Mouse (Mus musculus): Measurements from ENCODE around the gene Dmrta1. TPM values are rescaled to one million over a fixed set of nuclear protein-coding genes. Genes with fewer than 3 reads are reported as not detected.

Dmrta1 gene
- total RNA-seq (2021): under 1 TPM; 0.18 to 0.20 TPM
- long read RNA-seq, experiment 1: 0 reads
- long read RNA-seq, experiment 2: 0 reads

DNA sequence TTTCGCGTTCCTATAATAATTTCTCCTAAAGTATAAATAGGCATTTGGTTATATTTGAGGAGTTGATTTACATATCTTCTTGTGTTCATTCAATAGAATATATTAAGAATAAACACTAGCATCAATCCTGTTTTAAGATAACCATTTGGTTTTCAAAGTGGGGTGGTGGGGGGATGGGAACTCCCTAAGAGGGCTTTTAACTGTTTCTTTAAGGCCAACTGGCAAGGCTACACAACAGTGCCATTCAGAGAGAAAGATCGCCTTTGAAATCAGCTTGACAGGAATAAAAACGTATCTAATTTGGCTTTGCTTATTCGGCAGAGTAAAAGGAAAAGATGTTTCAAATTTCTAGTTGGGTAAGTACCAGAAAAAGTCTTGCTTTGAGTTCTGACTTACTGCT lies at the start of gene Dmrta1:
Dmrta1 (plus strand) TSS at position 242 of the 400 bp plus-strand sequence.
- TF ChIP-seq CTCF (conservative IDR thresholded peaks at IDR 0.05): no peak
- Histone ChIP-seq H3K27ac (no peak within 1 kb of the TSS), H3K4me3 (no peak within 1 kb of the TSS)
- DNase-seq (ENCODE audit: low spot score in 2 of 2): no peak

DNA sequence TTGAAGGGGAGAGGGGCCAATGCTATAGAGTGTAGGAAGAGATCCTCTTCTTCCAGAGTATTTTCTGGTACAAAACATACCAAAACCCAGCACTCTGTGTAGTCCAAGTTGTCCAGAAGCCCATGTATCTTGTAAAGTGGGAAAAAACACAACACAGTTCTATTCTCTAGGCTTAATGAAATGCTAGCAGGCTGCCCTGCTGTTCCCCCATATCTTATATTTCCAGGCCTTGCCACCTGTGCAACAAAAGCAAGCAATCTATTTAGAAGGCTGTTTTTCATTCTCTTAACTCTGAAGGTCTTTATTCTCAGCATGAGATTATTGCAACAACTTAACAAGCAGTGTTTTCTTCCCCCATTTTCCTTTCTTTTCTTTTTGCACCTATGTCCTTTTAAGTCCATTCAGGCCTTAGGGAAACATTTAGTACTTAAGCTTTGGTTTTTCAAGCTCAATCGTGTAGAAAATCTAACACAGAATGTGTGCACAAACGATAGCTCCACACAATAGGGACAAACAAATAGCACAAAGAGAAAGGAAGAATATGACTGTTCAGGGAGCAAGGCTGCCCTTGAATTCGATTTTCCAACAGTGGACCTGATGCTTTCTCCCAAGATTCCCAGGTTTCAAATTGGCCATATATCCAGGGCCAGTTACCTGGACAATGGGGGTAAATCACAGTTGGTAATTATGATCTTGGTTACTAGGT lies 48.7 kb upstream of the Dmrta1 start:
- no peak overlapping the region for H3K4me3 ChIP-seq
- H3K27ac ChIP-seq: no peak overlapping the region
- TF ChIP-seq CTCF (conservative IDR thresholded peaks at IDR 0.05): no peak
- no peak for DNase-seq (ENCODE audit: low spot score in 2 of 2)

DNA sequence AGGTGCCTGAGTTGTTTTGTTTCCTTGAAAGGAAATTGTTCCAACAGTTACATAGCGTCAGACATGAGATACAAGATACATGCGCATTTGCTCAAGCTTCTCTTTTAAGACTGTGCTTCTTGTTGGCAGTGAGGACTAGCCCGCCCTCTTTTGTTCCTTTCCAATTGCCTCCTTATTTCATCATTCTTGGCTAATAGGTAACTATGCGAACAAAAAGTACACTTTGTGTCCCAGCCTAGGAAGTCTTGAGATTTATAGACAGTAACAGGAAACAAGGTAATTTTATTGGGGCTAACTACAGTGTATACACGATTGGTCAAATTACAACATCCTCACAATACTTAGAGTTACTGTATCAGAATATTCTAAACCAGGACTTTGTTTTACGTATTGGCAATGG lies 47.7 kb upstream of the Dmrta1 start:
- TF ChIP-seq CTCF (conservative IDR thresholded peaks at IDR 0.05): no peak
- Histone ChIP-seq H3K27ac (no peak overlapping the region), H3K4me3 (no peak overlapping the region)
- no peak for DNase-seq (ENCODE audit: low spot score in 2 of 2)

DNA sequence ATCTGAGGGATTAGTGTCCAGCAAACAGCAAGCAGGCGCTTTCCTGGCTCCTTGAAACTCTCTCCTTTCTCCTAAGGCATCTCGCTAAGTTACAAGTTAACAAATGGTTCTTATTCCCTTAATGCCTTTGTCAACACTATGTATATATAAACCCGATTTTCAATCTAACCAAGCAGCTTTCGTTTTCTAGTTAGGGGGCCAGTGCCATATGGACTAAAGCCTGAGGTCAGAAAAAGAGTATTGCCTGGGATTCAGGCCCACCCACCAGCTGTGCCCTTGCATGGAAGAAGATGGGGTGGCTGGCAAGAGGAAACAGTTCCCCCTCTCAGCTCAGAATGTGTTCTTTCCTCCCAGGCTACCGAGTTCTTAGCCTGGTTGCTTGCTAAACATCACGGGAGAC lies 40.6 kb upstream of the Dmrta1 start:
- Histone ChIP-seq H3K27ac (no peak overlapping the region), H3K4me3 (no peak overlapping the region)
- TF ChIP-seq CTCF (conservative IDR thresholded peaks at IDR 0.05): no peak
- DNase-seq (ENCODE audit: low spot score in 2 of 2): no peak

DNA sequence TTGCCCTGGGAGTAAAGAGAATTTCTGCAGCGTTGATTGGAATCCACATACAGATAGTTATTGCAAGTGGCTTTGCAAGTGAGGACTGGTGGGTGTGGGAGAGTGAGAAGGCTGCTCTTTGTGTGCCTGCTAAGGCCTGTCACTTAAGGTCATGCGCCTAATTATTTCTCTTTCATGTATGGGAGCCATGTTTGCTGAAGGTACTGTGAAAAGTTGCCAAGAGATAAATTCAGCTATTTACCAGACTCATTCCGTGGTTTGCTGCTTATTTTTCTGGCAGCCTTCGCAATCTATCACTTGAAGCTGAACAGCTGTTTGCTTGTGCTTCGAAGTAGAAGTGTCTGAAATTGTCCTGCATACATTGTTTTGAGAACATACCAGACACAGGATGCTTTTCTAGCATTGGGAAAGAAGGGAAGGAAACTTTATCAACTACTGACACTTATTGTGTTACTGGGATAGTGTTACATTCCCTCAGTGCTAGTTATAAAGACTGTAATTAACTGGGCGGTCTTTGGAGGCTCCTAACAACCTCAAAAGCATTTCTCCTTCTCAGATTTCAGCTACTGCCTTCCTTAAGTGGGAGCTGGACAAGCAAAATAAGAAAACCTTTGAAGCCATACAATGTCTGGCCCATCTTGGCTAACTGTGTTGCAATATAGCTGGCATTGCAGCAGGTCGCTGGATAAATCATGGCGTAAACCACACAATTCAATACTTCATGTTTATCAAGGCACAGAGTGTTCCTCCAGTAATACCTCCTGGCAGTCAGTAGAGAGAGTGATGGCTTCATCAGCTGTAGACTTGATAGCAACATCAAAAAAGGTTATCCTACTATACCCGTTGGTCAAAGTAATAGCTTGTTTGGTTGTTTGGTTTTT lies 34.8 kb upstream of the Dmrta1 start:
- Histone ChIP-seq H3K4me3 (no peak overlapping the region), H3K27ac (no peak overlapping the region)
- TF ChIP-seq CTCF (conservative IDR thresholded peaks at IDR 0.05): no peak
- DNase-seq (ENCODE audit: low spot score in 2 of 2): no peak

DNA sequence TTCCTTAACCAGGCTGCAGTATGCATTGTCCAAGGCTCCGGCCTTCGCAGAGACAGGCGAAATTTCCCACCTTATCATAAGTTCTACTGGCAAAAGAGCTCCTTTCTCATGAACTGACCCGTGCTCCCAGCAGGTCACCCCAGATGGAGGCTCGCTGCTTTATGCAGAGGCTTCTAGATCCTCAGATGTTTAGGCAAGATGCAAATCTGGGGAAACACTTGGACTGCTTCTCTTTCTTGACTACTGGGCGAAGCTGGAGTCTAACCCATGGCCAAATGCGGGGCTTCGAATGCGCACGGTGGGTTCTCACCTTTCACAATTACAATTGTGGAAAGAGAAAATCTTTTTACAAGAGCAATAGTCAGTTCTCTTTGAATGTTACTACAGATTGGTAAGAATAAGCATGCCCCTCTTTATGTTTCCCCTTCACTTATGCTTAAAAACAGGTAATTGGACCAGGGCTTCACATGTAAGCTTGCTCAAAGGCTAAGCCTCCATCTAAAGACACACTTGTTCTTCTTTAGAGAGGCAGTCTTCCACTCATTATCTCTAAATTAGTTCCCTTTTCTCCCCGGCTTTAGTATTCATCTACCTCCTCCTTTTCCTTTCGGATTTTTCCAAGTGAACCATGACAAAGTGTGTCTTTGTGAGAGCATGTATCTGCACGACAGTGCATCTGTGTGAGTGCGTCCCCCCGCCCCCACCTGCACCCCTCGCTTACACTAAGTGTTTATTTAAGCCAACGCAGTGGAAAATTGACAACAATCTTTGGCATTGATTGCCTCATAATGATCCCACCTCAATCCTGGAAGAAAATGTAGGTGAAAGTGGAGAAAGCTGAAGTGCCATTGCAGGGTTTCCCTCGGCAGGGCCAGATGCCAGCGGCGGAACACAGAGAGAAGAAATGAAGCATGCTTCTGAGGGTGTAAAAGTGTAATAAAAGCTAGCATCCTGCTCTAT lies 28.6 kb upstream of the Dmrta1 start:
- TF ChIP-seq CTCF (conservative IDR thresholded peaks at IDR 0.05): no peak
- Histone ChIP-seq H3K4me3 (peak overlapping the region; percentile 8; the same call in 1 of the 2 replicates), H3K27ac (no peak overlapping the region)
- no peak for DNase-seq (ENCODE audit: low spot score in 2 of 2)

DNA sequence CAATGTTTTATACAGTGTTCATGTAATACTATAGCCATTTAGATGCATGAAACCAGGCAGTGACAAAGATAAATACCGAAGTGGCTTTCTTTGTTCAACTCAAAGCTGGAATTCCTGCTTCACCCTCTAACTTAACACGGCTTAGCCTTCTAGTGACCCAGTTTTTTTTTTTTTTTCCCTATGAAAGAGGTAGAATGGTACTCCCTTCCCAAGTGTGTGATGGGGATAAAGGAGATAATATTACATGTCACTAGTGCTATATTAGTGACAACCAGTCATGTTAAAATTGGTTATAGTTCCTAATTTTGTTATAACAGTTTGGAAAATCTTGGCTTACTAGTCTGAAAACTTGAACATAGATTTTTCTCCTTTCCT lies 27.9 kb upstream of the Dmrta1 start:
- H3K4me3 ChIP-seq: peak overlapping the region; percentile 8; the same call in 1 of the 2 replicates
- no peak for DNase-seq (ENCODE audit: low spot score in 2 of 2)
- no peak for TF ChIP-seq CTCF (conservative IDR thresholded peaks at IDR 0.05)
- H3K27ac ChIP-seq: no peak overlapping the region

DNA sequence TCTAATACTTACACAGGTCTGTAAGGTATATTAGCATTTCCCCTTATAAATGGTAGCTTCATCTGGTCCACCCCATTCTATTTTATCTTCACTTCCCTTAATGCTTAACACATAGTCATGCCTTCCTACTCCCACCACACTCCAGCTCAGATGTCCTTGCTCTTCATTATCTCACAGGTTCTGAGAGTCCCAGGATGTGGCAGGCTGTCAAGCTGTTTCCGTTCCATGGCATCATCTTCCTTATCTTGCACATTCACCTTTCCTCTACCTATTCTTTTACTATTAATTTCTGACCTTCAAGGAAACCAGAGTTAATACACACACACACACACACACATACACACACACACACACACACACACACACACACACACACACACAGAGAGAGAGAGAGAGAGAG lies 27.5 kb upstream of the Dmrta1 start:
- DNase-seq (ENCODE audit: low spot score in 2 of 2): no peak
- no peak for TF ChIP-seq CTCF (conservative IDR thresholded peaks at IDR 0.05)
- Histone ChIP-seq H3K4me3 (no peak overlapping the region), H3K27ac (no peak overlapping the region)

DNA sequence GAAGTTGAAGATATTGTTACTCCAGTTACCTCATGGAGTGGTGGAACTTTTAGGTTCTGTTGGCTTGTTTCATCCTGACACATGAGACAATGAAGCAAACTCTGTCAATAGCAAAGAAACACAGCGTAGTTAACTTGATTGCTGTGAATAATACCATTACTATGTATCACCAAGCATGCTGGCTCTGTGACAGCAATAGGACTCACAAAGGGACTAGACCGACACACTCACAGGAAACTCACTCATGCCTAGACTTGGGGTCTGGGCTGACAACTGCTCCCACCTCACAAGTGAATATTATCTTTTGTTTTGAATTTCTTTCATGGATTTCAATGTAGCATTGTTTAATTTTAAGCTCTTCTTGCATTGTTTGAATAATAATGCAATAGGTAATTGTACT lies 15.8 kb upstream of the Dmrta1 start:
- no peak overlapping the region for H3K4me3 ChIP-seq
- no peak for TF ChIP-seq CTCF (conservative IDR thresholded peaks at IDR 0.05)
- H3K27ac ChIP-seq: no peak overlapping the region
- DNase-seq (ENCODE audit: low spot score in 2 of 2): no peak

DNA sequence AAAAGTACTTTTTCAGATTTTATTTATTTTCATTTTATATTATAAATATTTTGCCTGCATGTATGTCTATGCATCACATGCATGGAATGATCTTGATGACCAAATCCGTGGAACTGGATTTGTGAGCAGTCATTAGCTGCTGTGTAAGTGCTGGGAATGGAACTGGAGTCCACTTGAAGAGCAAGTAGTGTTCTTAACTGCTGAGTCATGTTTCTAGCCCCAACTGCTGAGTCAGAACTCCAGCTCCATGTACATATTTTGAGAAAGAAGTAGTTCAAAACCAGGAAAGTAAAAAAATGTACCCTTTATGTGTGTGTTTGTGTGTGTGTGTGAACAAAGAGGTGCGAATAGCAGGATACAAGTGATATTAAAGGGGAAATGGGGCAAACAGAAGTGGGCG lies 4.5 kb upstream of the Dmrta1 start:
- TF ChIP-seq CTCF (conservative IDR thresholded peaks at IDR 0.05): no peak
- no peak for DNase-seq (ENCODE audit: low spot score in 2 of 2)
- H3K27ac ChIP-seq: no peak overlapping the region

DNA sequence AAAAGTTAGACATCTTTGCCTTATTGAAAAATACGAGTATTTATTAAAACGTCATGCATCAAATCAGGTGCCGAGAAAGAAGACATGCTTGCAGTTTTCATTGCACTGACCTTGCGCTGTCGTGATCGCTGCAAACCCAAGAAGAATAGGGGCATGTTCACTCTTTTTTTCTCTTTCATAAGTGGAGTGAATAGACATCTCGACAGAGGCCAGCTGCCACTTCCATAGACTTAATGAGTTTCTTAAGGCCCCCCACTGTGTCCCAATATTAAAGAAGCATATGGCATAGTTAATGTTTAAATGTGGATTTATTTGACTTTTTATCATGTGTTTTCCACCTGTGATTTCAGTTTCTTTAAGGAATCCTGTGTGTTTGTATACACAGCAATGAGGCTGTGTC lies 1.3 kb upstream of the Dmrta1 start:
- no peak for DNase-seq (ENCODE audit: low spot score in 2 of 2)
- H3K27ac ChIP-seq: no peak overlapping the region
- no peak overlapping the region for H3K4me3 ChIP-seq
- TF ChIP-seq CTCF (conservative IDR thresholded peaks at IDR 0.05): no peak

More for the DNA sequence above, 4.5 kb upstream of the Dmrta1 start:
- no peak overlapping the region for H3K4me3 ChIP-seq

DNA sequence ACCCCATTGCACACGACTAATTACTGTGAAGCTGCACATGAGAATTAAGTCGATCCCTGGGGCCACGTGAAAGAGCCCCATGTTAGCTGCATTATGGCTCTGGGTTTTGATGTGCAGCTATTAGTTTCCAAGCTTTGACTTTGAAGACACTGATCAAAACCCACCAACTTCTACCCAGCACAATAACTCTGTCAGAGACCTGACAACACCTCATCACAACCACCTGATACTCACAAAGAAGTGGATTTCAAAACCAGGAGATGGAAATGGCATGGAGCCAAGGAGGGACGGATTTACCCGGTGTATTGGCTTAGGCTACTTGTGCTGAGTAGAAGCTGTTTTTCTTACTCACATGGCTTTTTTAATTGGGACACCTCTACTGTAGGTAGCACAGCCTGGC lies 523 bp upstream of the Dmrta1 start:
- DNase-seq (ENCODE audit: low spot score in 2 of 2): no peak
- no peak overlapping the region for H3K4me3 ChIP-seq
- TF ChIP-seq CTCF (conservative IDR thresholded peaks at IDR 0.05): no peak
- no peak overlapping the region for H3K27ac ChIP-seq
